Comparison of ENCODE assay signal across 29 mouse cellular contexts in the genomic region with DNA sequence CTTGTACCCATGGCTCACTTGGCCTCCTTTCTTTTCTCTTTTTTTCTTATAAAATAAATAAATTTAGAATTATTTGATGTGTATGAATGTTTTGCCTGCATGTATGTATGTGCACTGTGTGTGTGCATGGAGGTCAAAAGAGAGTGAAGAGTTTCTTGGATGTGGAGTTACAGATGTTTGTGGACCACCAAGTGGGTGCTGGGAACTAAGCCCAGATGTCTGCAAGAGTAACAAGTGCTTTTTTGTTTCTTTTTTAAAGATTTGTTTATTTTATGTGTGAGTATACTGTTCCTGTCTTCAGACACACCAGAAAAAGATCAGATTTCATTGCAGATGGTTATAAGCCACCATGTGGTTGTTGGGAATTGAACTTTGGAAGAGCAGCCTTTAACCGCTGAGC. TPM values are rescaled to one million over a fixed set of nuclear protein-coding genes. Genes with fewer than 3 reads are reported as not detected.
"Had no signal": no experiment of that assay in that cellular context is flagged by ENCODE, and none has a peak within 500 bp of the region (broad histone marks: within the 10 kb centered on the region; RNA-seq: fewer than 3 reads in every experiment).

No protein-coding gene starts in this region.

- H3K27ac ChIP-seq: kidney, embryonic 15.5 days; limb, embryonic 12.5 days; limb, embryonic 15.5 days; midbrain, embryonic 10.5 days; midbrain, embryonic 13.5 days; stomach, embryonic 15.5 days had no signal

- H3K9ac ChIP-seq: kidney, embryonic 15.5 days; limb, embryonic 12.5 days; limb, embryonic 15.5 days; midbrain, embryonic 13.5 days; neural tube, embryonic 13.5 days; stomach, embryonic 15.5 days had no signal

- ATAC-seq: midbrain, embryonic 13.5 days; midbrain, embryonic 16.5 days had no signal

- H3K9me3 ChIP-seq: kidney, embryonic 15.5 days; limb, embryonic 12.5 days; limb, embryonic 15.5 days; megakaryocyte, embryonic 14.5 days; midbrain, embryonic 10.5 days; midbrain, embryonic 13.5 days; neural tube, embryonic 13.5 days; stomach, embryonic 15.5 days had no signal

- DNase-seq: kidney, adult 11 months; kidney, adult 8-10 months; kidney, postnatal 10 days; kidney, postnatal 36 days; left cerebral cortex, postnatal 4 days; lung, postnatal 10 days; lung, postnatal 36 days; retina, postnatal 1 day; right cerebral cortex, postnatal 25 days; spleen, adult 18-20 months; thymus, postnatal 25 days had no signal

- H3K27me3 ChIP-seq: kidney, embryonic 15.5 days; limb, embryonic 12.5 days; limb, embryonic 15.5 days; megakaryocyte, embryonic 14.5 days; midbrain, embryonic 13.5 days; neural tube, embryonic 13.5 days; stomach, embryonic 15.5 days had no signal

- H3K4me2 ChIP-seq: kidney, embryonic 15.5 days; limb, embryonic 12.5 days; limb, embryonic 15.5 days; midbrain, embryonic 13.5 days; neural tube, embryonic 13.5 days; stomach, embryonic 15.5 days had no signal

- H3K4me3 ChIP-seq: kidney, embryonic 15.5 days; limb, embryonic 12.5 days; limb, embryonic 15.5 days; megakaryocyte, embryonic 14.5 days; midbrain, embryonic 10.5 days; midbrain, embryonic 13.5 days; myocyte; neural tube, embryonic 13.5 days; stomach, embryonic 15.5 days had no signal

- H3K36me3 ChIP-seq: limb, embryonic 12.5 days; midbrain, embryonic 13.5 days; neural tube, embryonic 13.5 days; stomach, embryonic 15.5 days had no signal

RNA-seq across cellular contexts. Expression of a gene that starts 12.2 kb away (rescaled TPM):
- total RNA-seq: layer of hippocampus, adult 8-10 months; left cerebral cortex, adult 8-10 months; left cerebral cortex, postnatal 14 days; monocyte, adult 5-6 weeks; neutrophil, adult 5-6 weeks had no signal
- polyA plus RNA-seq: liver, embryonic 16.5 days; myocyte; neural tube, embryonic 13.5 days had no signal

RNA-seq across cellular contexts. Expression of a gene that starts 33.5 kb away (rescaled TPM):
- total RNA-seq: layer of hippocampus, adult 8-10 months; layer of hippocampus, postnatal 10 days; left cerebral cortex, adult 8-10 months; left cerebral cortex, postnatal 14 days; left cerebral cortex, postnatal 4 days; monocyte, adult 5-6 weeks; neutrophil, adult 5-6 weeks had no signal
- polyA plus RNA-seq: kidney, embryonic 15.5 days; limb, embryonic 12.5 days; limb, embryonic 15.5 days; liver, embryonic 16.5 days; midbrain, embryonic 10.5 days; midbrain, embryonic 13.5 days; midbrain, embryonic 16.5 days; myocyte; neural tube, embryonic 13.5 days; stomach, embryonic 15.5 days; thymus, postnatal 0 days had no signal
